Mouse (Mus musculus): Measurements from ENCODE around the gene Iffo1. TPM values are rescaled to one million over a fixed set of nuclear protein-coding genes. Genes with fewer than 3 reads are reported as not detected.
A peak's percentile ranks its signal among the peaks of the same experiment; 100 is the strongest.

The Iffo1 gene
- 3.0 and 4.2 TPM in 2 replicates for polyA plus RNA-seq (2015; fragmentation: Nextera tagmentation; extraction: Ambion mirVana)

DNA sequence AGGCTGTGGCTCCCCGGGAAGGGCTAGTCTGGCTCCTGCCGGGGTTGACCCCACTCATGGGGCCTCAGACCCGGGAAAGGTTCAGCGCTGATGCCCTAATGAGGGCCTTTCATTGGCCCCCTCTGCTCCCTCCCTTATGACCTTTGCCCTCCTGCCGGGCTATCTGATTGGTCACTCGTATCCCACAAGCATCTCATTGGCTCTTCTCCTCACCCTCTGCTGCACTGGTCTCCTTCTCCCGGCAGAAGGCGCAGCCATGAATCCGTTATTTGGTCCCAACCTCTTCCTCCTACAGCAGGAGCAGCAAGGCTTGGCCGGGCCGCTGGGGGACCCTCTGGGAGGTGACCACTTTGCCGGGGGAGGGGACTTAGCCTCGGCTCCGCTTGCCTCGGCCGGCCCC lies at the start of gene Iffo1:
Iffo1 (plus strand) TSS at position 241 of the 400 bp plus-strand sequence.
- Histone ChIP-seq H3K9me3 (replicated peaks; ENCODE audit: control insufficient read depth, low read length) (no peaks in the 10 kb centered on the region), H3K27me3 (ENCODE audit: control insufficient read depth, insufficient read depth, low read depth, low read length) (no peaks in the 10 kb centered on the region), H3K27ac (ENCODE audit: low read length) (peak within 1 kb of the TSS; percentile 82), H3K9ac (ENCODE audit: low read depth, low read length) (peak within 1 kb of the TSS; percentile 88), H3K4me3 (ENCODE audit: low read depth, low read length) (peak within 1 kb of the TSS; percentile 85), H3K36me3 (ENCODE audit: control insufficient read depth, insufficient read depth) (peaks cover 20% of the 10 kb centered on the region), H3K4me2 (ENCODE audit: low read depth, low read length) (peak within 1 kb of the TSS; percentile 93), H3K4me1 (ENCODE audit: control insufficient read depth, low read depth, low read length) (peaks cover 27% of the 10 kb centered on the region)
- 0% methylated on average over 16 of the region's 16 CpGs for WGBS (ENCODE audit: insufficient replicate concordance)
- peak; percentile 96 for ATAC-seq (ENCODE audit: low read depth)

- peak; percentile 76 for ATAC-seq (ENCODE audit: low read depth)
- 3% methylated on average over 42 of the region's 45 CpGs for WGBS (ENCODE audit: insufficient replicate concordance)
These were observed 49.4 kb upstream of the Iffo1 start, which contains the start of gene Chd4 for GRCm38 (mm10) chr6:125095391-125096278. Chd4 (plus strand) TSS chr6:125095981.

GRCm38 (mm10) chr6:125096279-125096596 lies 48.8 kb upstream of the Iffo1 start:
- H3K36me3 ChIP-seq (ENCODE audit: control insufficient read depth, insufficient read depth): peaks cover 19% of the 10 kb centered on the region
- peak; percentile 33 for ATAC-seq (ENCODE audit: low read depth)
- peak overlapping the region; percentile 75 for H3K4me3 ChIP-seq (ENCODE audit: low read depth, low read length)
- H3K27ac ChIP-seq (ENCODE audit: low read length): peak overlapping the region; percentile 96
- H3K4me1 ChIP-seq (ENCODE audit: control insufficient read depth, low read depth, low read length): peaks cover 39% of the 10 kb centered on the region
- under 1% methylated on average over 30 of the region's 32 CpGs for WGBS (ENCODE audit: insufficient replicate concordance)
- H3K27me3 ChIP-seq (ENCODE audit: control insufficient read depth, insufficient read depth, low read depth, low read length): no peaks in the 10 kb centered on the region
- peak overlapping the region; percentile 71 for H3K4me2 ChIP-seq (ENCODE audit: low read depth, low read length)
- no peaks in the 10 kb centered on the region for H3K9me3 ChIP-seq (replicated peaks; ENCODE audit: control insufficient read depth, low read length)
- H3K9ac ChIP-seq (ENCODE audit: low read depth, low read length): peak overlapping the region; percentile 81

More at GRCm38 (mm10) chr6:125095391-125096278, 49.4 kb upstream of the Iffo1 start, which contains the start of gene Chd4:
- H3K27me3 ChIP-seq (ENCODE audit: control insufficient read depth, insufficient read depth, low read depth, low read length): no peaks in the 10 kb centered on the region
- peaks cover 41% of the 10 kb centered on the region for H3K4me1 ChIP-seq (ENCODE audit: control insufficient read depth, low read depth, low read length)
- peak within 1 kb of the TSS; percentile 81 for H3K9ac ChIP-seq (ENCODE audit: low read depth, low read length)
- H3K27ac ChIP-seq (ENCODE audit: low read length): peak within 1 kb of the TSS; percentile 96
- no peaks in the 10 kb centered on the region for H3K9me3 ChIP-seq (replicated peaks; ENCODE audit: control insufficient read depth, low read length)
- H3K4me3 ChIP-seq (ENCODE audit: low read depth, low read length): peak within 1 kb of the TSS; percentile 75
- H3K36me3 ChIP-seq (ENCODE audit: control insufficient read depth, insufficient read depth): peaks cover 13% of the 10 kb centered on the region
- H3K4me2 ChIP-seq (ENCODE audit: low read depth, low read length): peak within 1 kb of the TSS; percentile 71

GRCm38 (mm10) chr6:125096597-125097345 lies 48.3 kb upstream of the Iffo1 start:
- peak overlapping the region; percentile 71 for H3K4me2 ChIP-seq (ENCODE audit: low read depth, low read length)
- peaks cover 24% of the 10 kb centered on the region for H3K36me3 ChIP-seq (ENCODE audit: control insufficient read depth, insufficient read depth)
- WGBS (ENCODE audit: insufficient replicate concordance): under 1% methylated on average over 43 of the region's 44 CpGs
- peak; percentile 39 for ATAC-seq (ENCODE audit: low read depth)
- peaks cover 39% of the 10 kb centered on the region for H3K4me1 ChIP-seq (ENCODE audit: control insufficient read depth, low read depth, low read length)
- no peaks in the 10 kb centered on the region for H3K9me3 ChIP-seq (replicated peaks; ENCODE audit: control insufficient read depth, low read length)
- peak overlapping the region; percentile 75 for H3K4me3 ChIP-seq (ENCODE audit: low read depth, low read length)
- peak overlapping the region; percentile 96 for H3K27ac ChIP-seq (ENCODE audit: low read length)
- H3K9ac ChIP-seq (ENCODE audit: low read depth, low read length): peak overlapping the region; percentile 81
- H3K27me3 ChIP-seq (ENCODE audit: control insufficient read depth, insufficient read depth, low read depth, low read length): no peaks in the 10 kb centered on the region

GRCm38 (mm10) chr6:125097346-125097689 lies 47.7 kb upstream of the Iffo1 start:
- peaks cover 39% of the 10 kb centered on the region for H3K4me1 ChIP-seq (ENCODE audit: control insufficient read depth, low read depth, low read length)
- H3K36me3 ChIP-seq (ENCODE audit: control insufficient read depth, insufficient read depth): peaks cover 30% of the 10 kb centered on the region
- peak overlapping the region; percentile 96 for H3K27ac ChIP-seq (ENCODE audit: low read length)
- H3K4me2 ChIP-seq (ENCODE audit: low read depth, low read length): peak overlapping the region; percentile 71
- H3K9me3 ChIP-seq (replicated peaks; ENCODE audit: control insufficient read depth, low read length): no peaks in the 10 kb centered on the region
- ATAC-seq (ENCODE audit: low read depth): 0 out of 2 replicates have a peak, but pooled peaks have one; percentile 6
- peak overlapping the region; percentile 75 for H3K4me3 ChIP-seq (ENCODE audit: low read depth, low read length)
- H3K9ac ChIP-seq (ENCODE audit: low read depth, low read length): peak overlapping the region; percentile 81
- WGBS (ENCODE audit: insufficient replicate concordance): 3% methylated on average over 12 of the region's 12 CpGs
- H3K27me3 ChIP-seq (ENCODE audit: control insufficient read depth, insufficient read depth, low read depth, low read length): no peaks in the 10 kb centered on the region

DNA sequence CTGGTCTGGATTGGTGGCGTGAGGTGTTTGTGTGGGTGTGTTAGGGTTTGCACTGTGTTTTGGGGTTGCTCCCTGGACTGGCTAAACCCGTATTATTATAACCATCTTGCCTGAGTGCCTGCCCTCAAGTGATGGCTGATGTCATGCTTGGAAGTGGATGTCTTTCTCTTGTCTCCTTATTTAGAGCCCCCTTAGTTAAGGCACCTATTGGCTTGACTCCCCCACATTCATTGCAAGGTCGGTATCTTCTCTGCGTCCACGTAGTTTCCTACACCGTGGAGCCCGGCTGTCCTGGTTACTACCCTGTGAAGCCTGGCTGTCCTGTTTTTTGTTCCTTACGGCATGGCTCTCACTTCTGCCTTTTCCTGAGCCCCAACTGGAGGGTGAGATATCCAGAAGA lies 47.1 kb upstream of the Iffo1 start:
- H3K27me3 ChIP-seq (ENCODE audit: control insufficient read depth, insufficient read depth, low read depth, low read length): no peaks in the 10 kb centered on the region
- peak overlapping the region; percentile 75 for H3K4me3 ChIP-seq (ENCODE audit: low read depth, low read length)
- H3K9ac ChIP-seq (ENCODE audit: low read depth, low read length): peak overlapping the region; percentile 81
- peak overlapping the region; percentile 12; the same call in 1 of the 2 replicates for H3K27ac ChIP-seq (ENCODE audit: low read length)
- peak overlapping the region; percentile 71 for H3K4me2 ChIP-seq (ENCODE audit: low read depth, low read length)
- H3K4me1 ChIP-seq (ENCODE audit: control insufficient read depth, low read depth, low read length): peaks cover 44% of the 10 kb centered on the region
- 51% methylated on average over 8 of the region's 8 CpGs for WGBS (ENCODE audit: insufficient replicate concordance)
- no peak for ATAC-seq (ENCODE audit: low read depth)
- peaks cover 36% of the 10 kb centered on the region for H3K36me3 ChIP-seq (ENCODE audit: control insufficient read depth, insufficient read depth)
- no peaks in the 10 kb centered on the region for H3K9me3 ChIP-seq (replicated peaks; ENCODE audit: control insufficient read depth, low read length)

- H3K27me3 ChIP-seq (ENCODE audit: control insufficient read depth, insufficient read depth, low read depth, low read length): no peaks in the 10 kb centered on the region
- 56% methylated on average over 3 of the region's 3 CpGs for WGBS (ENCODE audit: insufficient replicate concordance)
- peaks cover 39% of the 10 kb centered on the region for H3K36me3 ChIP-seq (ENCODE audit: control insufficient read depth, insufficient read depth)
- peak overlapping the region; percentile 75 for H3K4me3 ChIP-seq (ENCODE audit: low read depth, low read length)
- no peak for ATAC-seq (ENCODE audit: low read depth)
- H3K4me2 ChIP-seq (ENCODE audit: low read depth, low read length): peak overlapping the region; percentile 71
- H3K9me3 ChIP-seq (replicated peaks; ENCODE audit: control insufficient read depth, low read length): no peaks in the 10 kb centered on the region
- H3K9ac ChIP-seq (ENCODE audit: low read depth, low read length): peak overlapping the region; percentile 33
- peaks cover 45% of the 10 kb centered on the region for H3K4me1 ChIP-seq (ENCODE audit: control insufficient read depth, low read depth, low read length)
- peak overlapping the region; percentile 48 for H3K27ac ChIP-seq (ENCODE audit: low read length)
These were observed 46.5 kb upstream of the Iffo1 start for GRCm38 (mm10) chr6:125098513-125098912.

DNA sequence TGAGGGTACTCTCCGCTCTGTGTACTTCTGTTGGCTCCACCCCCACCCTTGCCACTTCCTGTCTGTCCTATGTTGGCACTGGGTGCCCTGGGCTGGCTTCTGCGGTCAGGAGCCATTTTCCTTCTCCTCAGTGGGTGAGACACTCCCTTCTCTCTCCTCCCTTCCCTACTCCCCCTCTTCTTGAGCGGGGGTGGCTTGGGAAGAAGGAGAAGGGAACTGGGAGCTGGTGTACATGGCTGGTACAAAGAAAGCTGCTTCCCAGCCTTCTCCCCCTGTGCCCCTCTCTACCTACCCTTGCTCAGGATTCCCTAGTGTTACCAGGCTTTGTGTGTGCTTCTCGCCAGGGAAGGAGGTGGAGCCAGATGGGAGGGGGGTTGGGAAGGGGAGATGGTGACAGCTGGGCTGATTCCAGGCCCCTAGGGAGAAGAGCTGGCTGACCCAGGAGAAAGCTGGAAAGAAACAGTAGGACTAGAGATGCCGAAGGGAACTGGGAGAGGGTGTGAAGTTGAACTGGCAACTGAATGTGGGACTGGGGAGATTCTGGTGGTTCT lies 45.5 kb upstream of the Iffo1 start:
- H3K27me3 ChIP-seq (ENCODE audit: control insufficient read depth, insufficient read depth, low read depth, low read length): no peaks in the 10 kb centered on the region
- H3K9me3 ChIP-seq (replicated peaks; ENCODE audit: control insufficient read depth, low read length): no peaks in the 10 kb centered on the region
- peaks cover 39% of the 10 kb centered on the region for H3K36me3 ChIP-seq (ENCODE audit: control insufficient read depth, insufficient read depth)
- H3K4me3 ChIP-seq (ENCODE audit: low read depth, low read length): no peak overlapping the region
- 56% methylated on average over 5 of the region's 5 CpGs for WGBS (ENCODE audit: insufficient replicate concordance)
- H3K4me1 ChIP-seq (ENCODE audit: control insufficient read depth, low read depth, low read length): peaks cover 53% of the 10 kb centered on the region
- 0 out of 2 replicates have a peak overlapping the region, but pooled peaks have one; percentile 21 for H3K9ac ChIP-seq (ENCODE audit: low read depth, low read length)
- H3K27ac ChIP-seq (ENCODE audit: low read length): peak overlapping the region; percentile 48
- no peak for ATAC-seq (ENCODE audit: low read depth)
- H3K4me2 ChIP-seq (ENCODE audit: low read depth, low read length): no peak overlapping the region
